Mouse (Mus musculus) frontal cortex, postnatal 14 days (tissue): ENCODE measurements around the gene Selenbp2.
"Not testable (repeated sequence)": the region's sequence is repeated elsewhere in the genome, so short reads cannot be mapped to it uniquely, and the experiment has no call there.

Source experiments
- DNase-seq, 2 experiments: peaks; one replicate each; pipeline ENCODE4 v3.0.0; 2022; ENCODE audit warnings: low spot score in 2 of 2

Selenbp2 gene

GRCm38 (mm10) chr3:94693329-94693825, at the start of gene Selenbp2:
Gene Selenbp2, plus strand, starts transcription at chr3:94693556.
- DNase-seq = no peak

- DNase-seq = no peak
These were observed 44.4 kb upstream of the Selenbp2 start for GRCm38 (mm10) chr3:94648755-94649590.

GRCm38 (mm10) chr3:94650409-94650808, 42.9 kb upstream of the Selenbp2 start:
- DNase-seq = no peak

- not testable (repeated sequence) for DNase-seq
These were observed 39.4 kb upstream of the Selenbp2 start for GRCm38 (mm10) chr3:94653967-94654366.

- not testable (repeated sequence) for DNase-seq
These were observed 35.3 kb upstream of the Selenbp2 start for GRCm38 (mm10) chr3:94657852-94658739.

GRCm38 (mm10) chr3:94658740-94659095, 34.6 kb upstream of the Selenbp2 start, which contains the start of gene Tuft1:
Gene Tuft1, minus strand, starts transcription at chr3:94658872.
- peak in 1 of 2 experiments; percentile 31 for DNase-seq

GRCm38 (mm10) chr3:94659142-94659748, 34.1 kb upstream of the Selenbp2 start:
- not testable (repeated sequence) for DNase-seq

- DNase-seq = not testable (repeated sequence)
These were observed 32.5 kb upstream of the Selenbp2 start for GRCm38 (mm10) chr3:94660841-94661240.

- DNase-seq = not testable (repeated sequence)
These were observed 28.1 kb upstream of the Selenbp2 start for GRCm38 (mm10) chr3:94665060-94665802.

- DNase-seq = not testable (repeated sequence)
These were observed 27.5 kb upstream of the Selenbp2 start for GRCm38 (mm10) chr3:94665896-94666295.

GRCm38 (mm10) chr3:94675101-94675500, 18.3 kb upstream of the Selenbp2 start:
- not testable (repeated sequence) for DNase-seq

- no peak for DNase-seq
These were observed 14.0 kb upstream of the Selenbp2 start for GRCm38 (mm10) chr3:94679351-94679841.

GRCm38 (mm10) chr3:94680032-94680431, 13.3 kb upstream of the Selenbp2 start:
- not testable (repeated sequence) for DNase-seq

GRCm38 (mm10) chr3:94680783-94681182, 12.6 kb upstream of the Selenbp2 start:
- no peak for DNase-seq

GRCm38 (mm10) chr3:94683646-94684045, 9.7 kb upstream of the Selenbp2 start:
- no peak for DNase-seq

- not testable (repeated sequence) for DNase-seq
These were observed 7.2 kb upstream of the Selenbp2 start for GRCm38 (mm10) chr3:94685989-94686772.

- DNase-seq = not testable (repeated sequence)
These were observed 4.7 kb upstream of the Selenbp2 start for GRCm38 (mm10) chr3:94688698-94689097.

GRCm38 (mm10) chr3:94689195-94689594, 4.2 kb upstream of the Selenbp2 start:
- DNase-seq = not testable (repeated sequence)

- not testable (repeated sequence) for DNase-seq
These were observed 3.2 kb upstream of the Selenbp2 start for GRCm38 (mm10) chr3:94690162-94690561.
